8 mouse cellular contexts compared by ENCODE assay signal in the genomic region with DNA sequence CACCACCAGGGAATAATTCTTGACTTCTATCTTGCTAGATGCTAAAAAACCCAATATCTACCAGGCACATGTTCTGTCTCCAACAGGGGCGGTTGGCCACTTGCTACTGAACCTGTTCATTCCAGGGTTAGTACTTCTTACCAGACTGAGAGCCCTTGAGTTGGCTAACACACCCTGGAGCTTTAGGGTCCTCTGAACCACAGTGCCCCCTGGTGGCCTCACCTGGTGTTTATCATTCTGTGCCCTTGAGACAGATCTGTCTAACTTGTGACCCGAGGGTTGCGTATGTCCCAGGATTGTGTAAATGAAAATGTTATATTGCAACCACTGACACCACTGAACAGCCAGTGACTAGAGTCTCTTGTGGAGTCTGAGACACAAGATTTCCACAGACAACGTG. TPM values are rescaled to one million over a fixed set of nuclear protein-coding genes. Genes with fewer than 3 reads are reported as not detected.
DNase-seq lines count a peak whose midpoint lies in the region; ATAC-seq lines count a peak whose summit lies in the region.

No protein-coding gene starts in this region.

- H3K4me3 ChIP-seq in heart, embryonic 12.5 days: no peak overlapping the region

- ATAC-seq in heart, embryonic 12.5 days (ENCODE audit: insufficient number of reproducible peaks, low FRiP score): no peak
- ATAC-seq in common myeloid progenitor, adult 5-6 weeks (replicated peaks; ENCODE audit: low read depth, poor library complexity, severe bottlenecking): peak; percentile 70

- H3K4me2 ChIP-seq in heart, embryonic 12.5 days: no peak overlapping the region

- DNase-seq in heart, adult 18-20 months: peak; percentile 62 to 85
- DNase-seq in ZHBTc4 (ENCODE audit: low read depth, low spot score): peak; percentile 85
- DNase-seq in heart, postnatal 10 days: peak; percentile 79 to 88
- peak; percentile 38 to 63 for DNase-seq in left cerebral cortex, postnatal 10 days (ENCODE audit: extremely low spot score in 1 of 2, low spot score in 2 of 2)
- peak; percentile 81 to 85 for DNase-seq in natural killer cell, adult 2 months (ENCODE audit: low spot score in 2 of 2)
- DNase-seq in testis, postnatal 14 days (ENCODE audit: low spot score): peak; percentile 23

- 62% methylated on average over 4 of the region's 4 CpGs for WGBS in heart, embryonic 12.5 days

- no peak overlapping the region for H3K9ac ChIP-seq in heart, embryonic 12.5 days

- intact Hi-C loops in heart, postnatal 10 days (cut with DNase I): loop anchor here (1.0 to 5.0 kb wide), 4 partner anchors 91 to 792 kb away; no protein-coding TSS in a partner anchor
- intact Hi-C loops in left cerebral cortex, postnatal 10 days (cut with DNase I): loop anchor here (2.0 kb wide), 1 partner anchor 89 kb away; no protein-coding TSS in a partner anchor

- H3K4me1 ChIP-seq in heart, embryonic 12.5 days (replicated peaks): peaks cover 10% of the 10 kb centered on the region

- H3K36me3 ChIP-seq in heart, embryonic 12.5 days: peaks cover 13% of the 10 kb centered on the region

- H3K27me3 ChIP-seq in heart, embryonic 12.5 days (replicated peaks): no peaks in the 10 kb centered on the region

- H3K27ac ChIP-seq in heart, embryonic 12.5 days (ENCODE audit: poor library complexity, severe bottlenecking): no peak overlapping the region

- H3K9me3 ChIP-seq in heart, embryonic 12.5 days (replicated peaks): no peaks in the 10 kb centered on the region

RNA-seq across cellular contexts. Expression of a gene that starts 41.1 kb away (rescaled TPM):
- total RNA-seq in heart, adult 18-20 months (2021): 10 to 100 TPM; 16.1 to 21.1 TPM
- 8.7 and 8.8 TPM in 2 replicates for polyA plus RNA-seq in heart, embryonic 12.5 days (2016; fragmentation: Nextera tagmentation; extraction: Ambion mirVana)
- 79.3 and 83.0 TPM in 2 replicates for total RNA-seq in common myeloid progenitor, adult 5-6 weeks (2017)
- total RNA-seq in heart, postnatal 10 days (2021): 10 to 100 TPM; 17.6 to 22.0 TPM
- total RNA-seq in left cerebral cortex, postnatal 10 days (2021): 1 to 10 TPM; 4.8 to 4.9 TPM

Comparison
In these comparisons a context has a peak if more than half of its experiments do, and no peak if none do; other contexts are left out.
1. DNase-seq: peak in every context shown above with its lines; median percentile 85 in ZHBTc4; 84 in heart, postnatal 10 days; 83 in natural killer cell, adult 2 months; 74 in heart, adult 18-20 months; 50 in left cerebral cortex, postnatal 10 days; 23 in testis, postnatal 14 days.